Mouse (Mus musculus) CH12.LX (cell line): ENCODE results near the gene Clec4d. TPM values are rescaled to one million over a fixed set of nuclear protein-coding genes. Genes with fewer than 3 reads are reported as not detected.

ENCODE experiments used
- DNase-seq: peaks from one replicate; pipeline ENCODE4 v3.0.0-alpha.2; 2013; ENCODE audit errors: extremely low read depth
- H3K27ac ChIP-seq: 2 replicates; pipeline ENCODE4 v1.5.1; 2012; ENCODE audit warnings: low read depth, mild to moderate bottlenecking, control low read depth, moderate library complexity; ENCODE audit not compliant: insufficient read depth
- H3K27me3 ChIP-seq: replicated peaks from 2 replicates; pipeline ENCODE3; 2012; ENCODE audit warnings: inconsistent platforms
- H3K36me3 ChIP-seq, 2 experiments: replicated peaks in 1 of 2; 2 replicates each; pipeline versions ENCODE3 to v1.6.1; 2012; ENCODE audit warnings: inconsistent platforms in 1 of 2, low read length in 1 of 2, mild to moderate bottlenecking in 1 of 2, mixed read lengths in 1 of 2, moderate library complexity in 1 of 2; ENCODE audit not compliant: control insufficient read depth in 1 of 2, insufficient read depth in 1 of 2
- H3K4me1 ChIP-seq, 2 experiments: 2 replicates each; pipeline ENCODE4 v1.6.1; 2012; ENCODE audit warnings: inconsistent platforms in 1 of 2, moderate library complexity in 1 of 2; ENCODE audit not compliant: insufficient read depth in 2 of 2, control insufficient read depth in 1 of 2
- H3K4me2 ChIP-seq: 2 replicates; pipeline ENCODE4 v1.6.1; 2012; ENCODE audit warnings: low read depth, mild to moderate bottlenecking, control low read depth; ENCODE audit not compliant: poor library complexity, insufficient read depth, severe bottlenecking
- H3K4me3 ChIP-seq, 3 experiments: fragments of 150-350 bp in 1 of 3; sonication (generic) in 1 of 3; replicated peaks in 1 of 3; 2 replicates each; pipeline versions ENCODE3 to v1.5.1; 2011 to 2012; ENCODE audit warnings: low read depth in 2 of 3, low read length in 2 of 3, mild to moderate bottlenecking in 2 of 3, moderate library complexity in 2 of 3, control low read depth in 1 of 3, improper control_type of control experiment in 1 of 3, inconsistent platforms in 1 of 3, mixed read lengths in 1 of 3; ENCODE audit not compliant: poor library complexity in 1 of 3
- H3K79me2 ChIP-seq: replicated peaks from 2 replicates; pipeline ENCODE4 v1.6.1; 2012; ENCODE audit warnings: mild to moderate bottlenecking, moderate library complexity; ENCODE audit not compliant: control insufficient read depth, poor library complexity, insufficient read depth, severe bottlenecking; ENCODE audit errors: extremely low read depth
- H3K9ac ChIP-seq: 2 replicates; pipeline ENCODE4 v1.6.1; 2012; ENCODE audit warnings: low read depth, mild to moderate bottlenecking, control low read depth, moderate library complexity; ENCODE audit not compliant: insufficient read depth
- H3K9me3 ChIP-seq: replicated peaks from 2 replicates; pipeline ENCODE3; 2012; ENCODE audit warnings: low read length, inconsistent platforms, mixed read lengths
- CHD2 ChIP-seq: IDR thresholded peaks from 2 replicates; pipeline ENCODE4 v1.6.1; 2011; ENCODE audit warnings: low read length, improper control_type of control experiment
- CTCF ChIP-seq, 2 experiments: IDR thresholded peaks in 1 of 2; conservative IDR thresholded peaks in 1 of 2; 2 replicates each; pipeline ENCODE4 v1.5.1; 2011 to 2012; ENCODE audit warnings: low read depth in 2 of 2, low read length in 2 of 2, improper control_type of control experiment in 1 of 2, inconsistent platforms in 1 of 2, mild to moderate bottlenecking in 1 of 2, moderate library complexity in 1 of 2
- E2F4 ChIP-seq: IDR thresholded peaks from 2 replicates; pipeline ENCODE4 v1.6.1; 2011; ENCODE audit warnings: low read depth, low read length, improper control_type of control experiment; ENCODE audit not compliant: insufficient replicate concordance
- EP300 ChIP-seq: IDR thresholded peaks from 2 replicates; pipeline ENCODE4 v1.6.1; 2011; ENCODE audit warnings: low read length, improper control_type of control experiment
- HCFC1 ChIP-seq: IDR thresholded peaks from 2 replicates; pipeline ENCODE4 v1.6.1; 2012; ENCODE audit warnings: low read depth, mild to moderate bottlenecking, inconsistent platforms, low read length, improper control_type of control experiment
- JUN ChIP-seq: IDR thresholded peaks from 2 replicates; pipeline ENCODE4 v1.6.1; 2011; ENCODE audit warnings: low read depth, mild to moderate bottlenecking, low read length, improper control_type of control experiment, moderate library complexity; ENCODE audit not compliant: insufficient read depth
- MAZ ChIP-seq: IDR thresholded peaks from 2 replicates; pipeline ENCODE4 v1.6.1; 2012; ENCODE audit warnings: low read depth, mild to moderate bottlenecking, inconsistent platforms, low read length, improper control_type of control experiment, moderate library complexity
- NELFE ChIP-seq: IDR thresholded peaks from 2 replicates; pipeline ENCODE4 v1.6.1; 2011; ENCODE audit warnings: low read depth, low read length, improper control_type of control experiment
- NRF1 ChIP-seq: IDR thresholded peaks from 2 replicates; pipeline ENCODE4 v1.6.1; 2014; ENCODE audit warnings: low read depth, mild to moderate bottlenecking, inconsistent platforms, low read length, improper control_type of control experiment, moderate library complexity
- RAD21 ChIP-seq: IDR thresholded peaks from 2 replicates; pipeline ENCODE4 v1.6.1; 2011; ENCODE audit warnings: low read depth, mild to moderate bottlenecking, low read length, improper control_type of control experiment, moderate library complexity
- RCOR1 ChIP-seq: conservative IDR thresholded peaks from 2 replicates; pipeline ENCODE4 v1.6.1; 2012; ENCODE audit warnings: low read depth, mild to moderate bottlenecking, inconsistent platforms, low read length, improper control_type of control experiment
- SMC3 ChIP-seq: IDR thresholded peaks from 2 replicates; pipeline ENCODE4 v1.6.1; 2011; ENCODE audit warnings: low read depth, low read length, improper control_type of control experiment
- TBP ChIP-seq: conservative IDR thresholded peaks from 2 replicates; pipeline ENCODE4 v1.6.1; 2011; ENCODE audit warnings: low read depth, low read length, improper control_type of control experiment
- TCF12 ChIP-seq: IDR thresholded peaks from 2 replicates; pipeline ENCODE4 v1.6.1; 2014; ENCODE audit warnings: low read depth, mild to moderate bottlenecking, inconsistent platforms, low read length, improper control_type of control experiment
- UBTF ChIP-seq: IDR thresholded peaks from 2 replicates; pipeline ENCODE4 v1.6.1; 2012; ENCODE audit warnings: low read depth, mild to moderate bottlenecking, inconsistent platforms, low read length, improper control_type of control experiment, moderate library complexity
- USF2 ChIP-seq: conservative IDR thresholded peaks from 2 replicates; pipeline ENCODE4 v1.6.1; 2011; ENCODE audit warnings: low read depth, low read length, improper control_type of control experiment
- ZNF384 ChIP-seq: IDR thresholded peaks from 2 replicates; pipeline ENCODE4 v1.6.1; 2012; ENCODE audit warnings: low read depth, low read length, improper control_type of control experiment, inconsistent platforms
- dilution Hi-C: fragments of 300-500 bp; cut with MboI; formaldehyde crosslinking; loops from 2 replicates; pipeline ENCODE4 v1.14.3; 2020; ENCODE audit warnings: low sequenced_read_pairs; ENCODE audit not compliant: extremely low pct_unique_long_range_greater_than_20kb, extremely low pct_ligation_motif_present
- in situ Hi-C: fragments of 300-500 bp; cut with MboI; formaldehyde crosslinking; loops from 3 replicates; pipeline ENCODE4 v1.14.3; 2019; ENCODE audit warnings: low sequenced_read_pairs, low pct_ligation_motif_present, low pct_unique_long_range_greater_than_20kb, mixed read lengths
- polyA plus RNA-seq: library from polyadenylated mRNA; unstranded; fragments of >175 nt; gene quantifications from 2 replicates; pipeline ENCODE4 v1.2.1, GENCODE M21; 2012; ENCODE audit warnings: low read depth; ENCODE audit not compliant: insufficient read length
- total RNA-seq, 2 experiments: library from RNA; depleted of rRNA; stranded (reverse); fragments of 300-350 nt in 1 of 2; fragments of >200 nt in 1 of 2; gene quantifications; 2 replicates each; pipeline ENCODE4 v1.2.3; 2012 to 2014

Clec4d gene
- total RNA-seq (2012; rRNA removed) = not detected in 2 replicates
- not detected in 2 replicates for total RNA-seq (2014; rRNA removed)
- not detected in 2 replicates for polyA plus RNA-seq

- no peaks in the 10 kb centered on the region for H3K9me3 ChIP-seq
- dilution Hi-C loops = no loop called here
These were observed at the start of gene Clec4d for GRCm38 (mm10) chr6:123261555-123262161. TSS of gene Clec4d (plus strand) at chr6:123262111.

GRCm38 (mm10) chr6:123227519-123228166 is 34.3 kb upstream of the Clec4d start:
- H3K4me2 ChIP-seq = no peak overlapping the region
- no peak overlapping the region for H3K27ac ChIP-seq
- no peaks in the 10 kb centered on the region for H3K36me3 ChIP-seq
- in situ Hi-C loops = no loop called here
- no peaks in the 10 kb centered on the region for H3K27me3 ChIP-seq
- H3K4me1 ChIP-seq = peaks cover 0 to 6% of the 10 kb centered on the region in 2 experiments; a peak in 2 of 4 replicates
- no peak overlapping the region for H3K9ac ChIP-seq
- no peaks in the 10 kb centered on the region for H3K79me2 ChIP-seq
- TF ChIP-seq EP300 = peak; percentile 70; the same call in 1 of the 2 replicates
- TF ChIP-seq MAZ = no peak
- dilution Hi-C loops = no loop called here
- peak; percentile 22 for DNase-seq
- H3K9me3 ChIP-seq = no peaks in the 10 kb centered on the region
- H3K4me3 ChIP-seq = no peak overlapping the region

More at GRCm38 (mm10) chr6:123261555-123262161, at the start of gene Clec4d:
- TF ChIP-seq E2F4 (no peak), JUN (no peak), CHD2 (no peak), NELFE (no peak), USF2 (no peak), UBTF (no peak), HCFC1 (no peak), ZNF384 (no peak), RCOR1 (no peak), RAD21 (peak; percentile 68), TCF12 (no peak), TBP (no peak), NRF1 (no peak), SMC3 (peak; percentile 27; the same call in 1 of the 2 replicates), CTCF (conservative IDR thresholded peaks at IDR 0.05 in 1 of 2, IDR thresholded peaks at IDR 0.05 in 1 of 2; ENCODE audit: low read depth in 2 of 2, low read length in 2 of 2) (peak in 1 of 2 experiments; percentile 59; a peak in 2 of 4 replicates)
- Histone ChIP-seq H3K79me2 (no peaks in the 10 kb centered on the region), H3K9ac (no peak within 1 kb of the TSS), H3K27ac (no peak within 1 kb of the TSS), H3K27me3 (no peaks in the 10 kb centered on the region), H3K36me3 (no peaks in the 10 kb centered on the region), H3K4me3 (no peak within 1 kb of the TSS), H3K4me1 (peaks cover 3 to 8% of the 10 kb centered on the region in 2 experiments), H3K4me2 (peak within 1 kb of the TSS; percentile 44; the same call in 1 of the 2 replicates)
- no peak for DNase-seq
- in situ Hi-C loops = no loop called here
